Mouse (Mus musculus) layer of hippocampus, postnatal 25 days (tissue): ENCODE data around the gene Casc4. TPM values are rescaled to one million over a fixed set of nuclear protein-coding genes. Genes with fewer than 3 reads are reported as not detected.
"Not testable (repeated sequence)": the region's sequence is repeated elsewhere in the genome, so short reads cannot be mapped to it uniquely, and the experiment has no call there.

Source experiments
- DNase-seq, 2 experiments: peaks; one replicate each; pipeline ENCODE4 v3.0.0; 2022; ENCODE audit warnings: mixed read lengths in 2 of 2, low spot score in 1 of 2; ENCODE audit errors: extremely low spot score in 1 of 2
- total RNA-seq, 2 experiments: library from RNA; stranded (reverse); gene quantifications; 2 replicates each; pipeline ENCODE4 v1.2.3; 2021

Casc4 gene
- total RNA-seq, 2 experiments from 2014 or later = 106 to 120 TPM

GRCm38 (mm10) chr2:121896825-121897224 lies 30.1 kb downstream of the Casc4 start:
- DNase-seq = no peak

- no peak for DNase-seq
These were observed 43.2 kb downstream of the Casc4 start for GRCm38 (mm10) chr2:121909975-121910374.

GRCm38 (mm10) chr2:121916047-121916970 lies 49.5 kb downstream of the Casc4 start:
- DNase-seq = no peak

GRCm38 (mm10) chr2:121937624-121938023 lies 70.9 kb downstream of the Casc4 start:
- not testable (repeated sequence) for DNase-seq

- no peak for DNase-seq
These were observed 76.6 kb downstream of the Casc4 start for GRCm38 (mm10) chr2:121943364-121943763.

GRCm38 (mm10) chr2:121954971-121955656 lies 88.3 kb downstream of the Casc4 start:
- no peak for DNase-seq

- peak; percentile 81 to 88 for DNase-seq
These were observed 89.0 kb downstream of the Casc4 start, which contains the start of the genes Ctdspl2 and Mageb3 for GRCm38 (mm10) chr2:121955765-121956223. Ctdspl2 (plus strand) TSS chr2:121956001. Mageb3 (minus strand) TSS chr2:121956092.

- DNase-seq = peak; percentile 92 to 96
These were observed 89.7 kb downstream of the Casc4 start for GRCm38 (mm10) chr2:121956224-121957018.

- DNase-seq = no peak
These were observed 90.5 kb downstream of the Casc4 start for GRCm38 (mm10) chr2:121957216-121957792.

Other genes with a start within 250 kb of the Casc4 start
- gene Frmd5, start 59.9 kb upstream of the Casc4 start, total RNA-seq = 10 to 100 TPM; 30.1 to 37.0 TPM
- gene Ctdspl2, start 89.0 kb downstream of the Casc4 start, total RNA-seq = 10 to 100 TPM; 33.0 to 33.1 TPM
- under 1 TPM; 0.26 to 0.27 TPM for gene Mageb3, start 89.1 kb downstream of the Casc4 start, total RNA-seq
- 10 to 100 TPM; 19.1 to 19.8 TPM for gene Eif3j1, start 161.6 kb downstream of the Casc4 start, total RNA-seq